Mouse (Mus musculus) embryonic facial prominence, embryonic 12.5 days (tissue): Measurements from ENCODE around the gene Rnf7. TPM values are rescaled to one million over a fixed set of nuclear protein-coding genes. Genes with fewer than 3 reads are reported as not detected.
A peak's percentile ranks its signal among the peaks of the same experiment; 100 is the strongest.

Source experiments
- ATAC-seq: fragments of 200-750 bp; cut with Nextera tagmentation; 2 replicates; pipeline ENCODE4 v1.8.0; 2017; ENCODE audit not compliant: insufficient number of reproducible peaks, insufficient read depth, low FRiP score, low TSS enrichment
- H3K27ac ChIP-seq: fragments of 300-500 bp; sonication (generic); 2 replicates; pipeline ENCODE4 v1.5.1; 2016; ENCODE audit warnings: mild to moderate bottlenecking
- H3K27me3 ChIP-seq: fragments of 300-500 bp; sonication (generic); 2 replicates; pipeline ENCODE4 v1.6.1; 2016; ENCODE audit warnings: mild to moderate bottlenecking, moderate library complexity
- H3K36me3 ChIP-seq: fragments of 300-500 bp; sonication (generic); 2 replicates; pipeline ENCODE4 v1.6.1; 2016; ENCODE audit warnings: mild to moderate bottlenecking
- H3K4me1 ChIP-seq: fragments of 300-500 bp; sonication (generic); 2 replicates; pipeline ENCODE4 v1.6.1; 2016
- H3K4me2 ChIP-seq: fragments of 300-500 bp; sonication (generic); replicated peaks from 2 replicates; pipeline ENCODE4 v1.6.1; 2016; ENCODE audit warnings: mild to moderate bottlenecking, moderate library complexity
- H3K4me3 ChIP-seq: fragments of 300-500 bp; sonication (generic); 2 replicates; pipeline ENCODE4 v1.5.1; 2016; ENCODE audit warnings: mild to moderate bottlenecking
- H3K9ac ChIP-seq: fragments of 300-500 bp; sonication (generic); 2 replicates; pipeline ENCODE4 v1.6.1; 2016; ENCODE audit warnings: mild to moderate bottlenecking, moderate library complexity
- H3K9me3 ChIP-seq: fragments of 300-500 bp; sonication (generic); 2 replicates; pipeline ENCODE4 v1.6.1; 2016; ENCODE audit warnings: mild to moderate bottlenecking, moderate library complexity
- WGBS: fragments of 180-500 bp; shearing (Covaris S2); methylation state at CpG from one replicate; pipeline ENCODE4 v1.1.7; 2016; 5-methylcytosine and 5-hydroxymethylcytosine counted together
- polyA plus RNA-seq: library from polyadenylated mRNA; unstranded; fragments of >200 nt; fragmentation: Nextera tagmentation; extraction: Ambion mirVana; gene quantifications from 2 replicates; pipeline ENCODE4 v1.2.1, GENCODE M21; 2016

The Rnf7 gene
- polyA plus RNA-seq, 1 experiment from 2014 or later, result 246 TPM

DNA sequence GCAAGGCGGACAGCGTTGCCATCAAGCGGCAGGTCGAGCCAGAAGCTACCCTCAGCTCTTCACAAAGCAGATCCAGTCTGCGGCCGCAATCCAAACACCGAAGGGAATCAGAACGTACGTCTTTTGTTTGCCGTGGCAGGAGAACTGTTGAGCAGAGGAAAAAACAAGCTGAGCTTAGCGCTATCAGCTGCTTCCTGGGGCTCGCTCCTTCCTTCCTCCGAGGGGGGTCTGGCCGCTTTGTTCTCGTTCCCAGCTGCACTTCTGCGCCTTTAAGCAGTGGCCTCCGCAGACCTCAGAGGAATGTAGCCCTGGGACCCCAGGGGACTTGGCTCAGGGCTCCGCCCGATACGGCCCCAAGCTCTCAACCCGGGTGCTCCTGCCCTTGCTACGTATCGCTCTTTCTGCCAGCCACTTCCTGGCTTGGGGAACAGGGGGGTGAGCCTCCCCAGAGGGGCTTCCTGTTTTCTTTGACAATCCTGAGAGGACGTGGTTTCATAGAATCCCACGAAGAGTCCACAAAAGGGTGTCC, 40.6 kb downstream of the Rnf7 start:
- H3K9ac ChIP-seq, result peak overlapping the region; percentile 42
- ATAC-seq, result peak; percentile 70
- WGBS, result under 1% methylated on average over 25 of the region's 25 CpGs

DNA sequence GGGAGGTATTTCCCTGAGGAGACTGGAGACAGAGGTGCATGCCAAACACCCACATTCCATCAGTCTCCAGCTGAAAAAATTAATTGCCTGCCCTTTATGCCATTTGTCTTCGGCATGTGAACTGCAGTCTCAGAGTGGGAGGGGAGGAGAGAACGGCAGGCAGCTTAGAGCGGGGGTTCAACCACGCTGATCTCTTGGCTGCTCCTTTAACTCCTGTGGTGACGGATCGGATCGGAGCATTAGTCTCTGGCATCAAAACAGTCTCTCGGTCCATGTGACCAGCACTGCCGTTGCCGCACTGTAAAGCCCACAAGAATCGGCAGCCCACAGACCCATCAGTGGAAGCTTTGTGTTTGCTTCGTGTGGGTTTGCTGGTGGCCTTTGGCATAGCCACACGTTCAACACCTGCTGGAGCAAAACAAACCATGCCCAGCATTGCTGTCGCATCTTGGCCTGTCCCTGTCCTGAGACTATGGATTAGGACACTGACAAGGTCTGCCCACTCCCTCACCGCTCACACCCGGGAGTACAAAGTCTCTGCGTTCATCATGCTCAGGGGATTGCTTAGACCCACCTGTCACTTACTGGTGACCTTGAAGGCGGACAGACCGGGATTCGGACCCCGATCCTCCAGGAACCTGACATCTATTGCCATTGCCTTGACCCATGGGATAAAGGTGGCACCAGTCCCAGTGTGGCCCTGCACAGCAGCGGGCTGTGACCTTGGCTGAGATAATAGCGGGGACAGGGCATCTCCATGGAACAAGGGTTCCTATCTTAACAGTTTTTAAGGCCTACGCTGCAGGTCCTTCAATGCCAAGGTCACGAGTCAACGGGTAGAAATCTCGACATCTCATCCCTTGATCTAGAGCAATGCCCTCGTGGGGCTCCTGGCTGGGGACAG, 41.3 kb downstream of the Rnf7 start:
- Histone ChIP-seq H3K9me3 (no peaks in the 10 kb centered on the region), H3K27ac (peak overlapping the region; percentile 42; the same call in 1 of the 2 replicates), H3K4me3 (peak overlapping the region; percentile 41), H3K36me3 (no peaks in the 10 kb centered on the region), H3K4me2 (peak overlapping the region; percentile 69), H3K9ac (peak overlapping the region; percentile 42), H3K4me1 (peaks cover 24% of the 10 kb centered on the region), H3K27me3 (no peaks in the 10 kb centered on the region)
- WGBS, result 10% methylated on average over 28 of the region's 28 CpGs
- no peak for ATAC-seq

More for the DNA sequence above, 40.6 kb downstream of the Rnf7 start:
- H3K27me3 ChIP-seq, result no peaks in the 10 kb centered on the region
- H3K4me2 ChIP-seq, result peak overlapping the region; percentile 69
- peaks cover 24% of the 10 kb centered on the region for H3K4me1 ChIP-seq
- no peaks in the 10 kb centered on the region for H3K36me3 ChIP-seq
- peak overlapping the region; percentile 41 for H3K4me3 ChIP-seq
- H3K27ac ChIP-seq, result peak overlapping the region; percentile 52
- H3K9me3 ChIP-seq, result no peaks in the 10 kb centered on the region

DNA sequence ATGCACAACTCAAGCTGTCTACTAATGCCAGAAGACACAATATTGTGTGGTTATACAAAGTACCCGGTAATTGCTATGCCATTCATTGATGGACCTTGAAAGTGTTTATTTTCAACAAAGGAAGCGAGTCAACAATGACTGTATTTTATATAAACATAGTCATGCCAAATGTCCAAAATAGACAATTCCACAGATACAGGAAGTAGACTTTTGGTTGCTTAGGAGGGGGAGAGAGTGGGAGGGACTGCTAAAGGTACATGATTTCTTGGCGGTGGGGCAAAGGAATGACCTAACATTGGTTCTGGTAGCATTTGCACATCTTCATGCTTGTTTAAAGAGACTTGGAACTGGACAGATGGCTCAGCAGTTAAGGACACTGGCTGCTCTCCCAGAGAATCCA, 45.9 kb downstream of the Rnf7 start:
- ATAC-seq, result no peak
- Histone ChIP-seq H3K4me2 (no peak overlapping the region), H3K4me1 (peaks cover 16% of the 10 kb centered on the region), H3K36me3 (no peaks in the 10 kb centered on the region), H3K27ac (no peak overlapping the region), H3K27me3 (no peaks in the 10 kb centered on the region), H3K9ac (no peak overlapping the region), H3K9me3 (no peaks in the 10 kb centered on the region), H3K4me3 (no peak overlapping the region)
- WGBS, result 90% methylated on average over 3 of the region's 3 CpGs

DNA sequence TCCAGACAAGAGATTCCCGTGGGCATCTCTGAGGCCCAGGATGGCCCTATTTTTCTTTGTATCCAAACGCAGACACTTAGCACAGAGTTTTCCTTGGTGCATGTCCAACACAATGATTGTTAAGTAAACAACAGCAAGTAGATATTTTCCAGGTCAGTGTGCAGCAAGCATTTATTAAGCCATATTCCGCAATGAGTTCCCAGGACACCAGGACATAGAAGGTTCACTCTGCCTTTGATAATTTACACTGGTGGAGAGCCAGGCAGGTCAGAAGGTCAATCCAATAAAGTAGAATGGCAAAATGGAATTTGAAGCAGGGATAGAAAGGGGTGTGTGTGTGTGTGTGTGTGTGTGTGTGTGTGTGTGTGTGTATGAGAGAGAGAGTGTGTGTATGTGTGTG, 47.4 kb downstream of the Rnf7 start:
- H3K4me1 ChIP-seq, result peaks cover 4% of the 10 kb centered on the region; the same call in 1 of the 2 replicates
- no peak for ATAC-seq
- H3K4me3 ChIP-seq, result no peak overlapping the region
- no peak overlapping the region for H3K27ac ChIP-seq
- no peaks in the 10 kb centered on the region for H3K9me3 ChIP-seq
- no peaks in the 10 kb centered on the region for H3K36me3 ChIP-seq
- H3K4me2 ChIP-seq, result no peak overlapping the region
- H3K9ac ChIP-seq, result no peak overlapping the region
- H3K27me3 ChIP-seq, result no peaks in the 10 kb centered on the region
- 63% methylated on average over 3 of the region's 3 CpGs for WGBS

DNA sequence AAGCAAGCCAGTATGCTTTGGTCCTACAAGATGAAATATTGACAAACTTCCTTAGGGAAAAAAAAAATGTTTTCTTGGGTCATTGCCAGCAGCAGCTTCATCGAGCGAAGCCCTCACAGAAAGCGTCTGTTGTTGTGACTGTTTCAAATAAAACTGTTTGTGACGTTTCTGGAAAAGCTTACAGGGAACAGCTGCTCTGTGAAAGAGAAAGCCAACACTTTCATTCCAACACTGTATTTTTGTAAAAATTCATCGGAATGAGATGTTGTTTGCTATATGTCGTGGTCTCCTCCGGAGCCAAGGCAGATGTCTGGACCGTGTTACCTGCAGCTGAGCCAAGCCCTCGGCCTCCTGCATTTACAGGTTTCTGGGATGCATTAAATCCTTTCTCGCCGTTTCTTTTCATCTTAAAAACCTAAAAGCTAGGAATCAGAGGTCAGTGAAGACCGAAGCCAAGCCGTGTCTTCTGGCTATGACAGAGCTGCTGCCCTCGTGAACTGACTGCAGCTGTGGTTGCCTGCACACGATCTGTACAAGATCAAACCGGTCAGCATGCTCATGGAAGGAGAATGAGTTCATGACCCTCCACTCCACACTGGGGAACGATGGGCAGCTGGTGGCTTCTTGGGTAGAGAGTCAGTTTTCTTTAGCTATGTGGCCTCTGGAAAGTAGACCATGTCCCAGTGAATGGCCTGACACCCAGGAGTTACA, 50.0 kb downstream of the Rnf7 start:
- 60% methylated on average over 17 of the region's 17 CpGs for WGBS
- ATAC-seq, result no peak
- H3K27ac ChIP-seq, result 0 out of 2 replicates have a peak overlapping the region, but pooled peaks have one; percentile 47

DNA sequence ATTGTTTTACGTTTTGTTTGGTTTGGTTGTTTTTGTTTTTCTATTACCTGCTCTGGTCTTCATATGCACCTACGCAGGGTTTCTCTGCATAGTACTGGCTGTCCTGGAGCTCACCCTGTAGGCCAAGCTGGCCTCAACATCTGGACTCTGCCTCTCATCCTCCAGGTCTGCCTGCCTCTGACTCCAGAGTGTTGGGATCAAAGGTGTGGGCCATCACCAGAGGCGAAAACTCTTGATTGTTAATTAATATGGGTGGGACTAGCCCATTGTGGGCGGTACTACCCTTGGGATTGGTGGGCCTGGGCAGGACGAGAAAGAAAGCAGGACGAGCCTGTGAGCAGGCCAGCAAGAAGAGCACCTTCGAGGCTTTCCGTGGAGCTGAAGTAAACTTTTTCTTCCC, 54.4 kb downstream of the Rnf7 start:
- Histone ChIP-seq H3K27ac (no peak overlapping the region), H3K36me3 (no peaks in the 10 kb centered on the region), H3K4me3 (no peak overlapping the region), H3K9me3 (no peaks in the 10 kb centered on the region), H3K9ac (no peak overlapping the region), H3K27me3 (no peaks in the 10 kb centered on the region), H3K4me1 (no peaks in the 10 kb centered on the region), H3K4me2 (no peak overlapping the region)
- no peak for ATAC-seq
- 38% methylated on average over 8 of the region's 8 CpGs for WGBS

More for the DNA sequence above, 50.0 kb downstream of the Rnf7 start:
- Histone ChIP-seq H3K27me3 (no peaks in the 10 kb centered on the region), H3K9me3 (no peaks in the 10 kb centered on the region), H3K4me3 (no peak overlapping the region), H3K4me2 (no peak overlapping the region), H3K36me3 (no peaks in the 10 kb centered on the region), H3K4me1 (no peaks in the 10 kb centered on the region), H3K9ac (no peak overlapping the region)

Other genes with a start within 250 kb of the Rnf7 start
- 136 and 137 TPM in 2 replicates for gene Atp1b3, start 114.2 kb downstream of the Rnf7 start, polyA plus RNA-seq
- gene Gm28729, start 46.6 kb upstream of the Rnf7 start, polyA plus RNA-seq, result not detected in 2 replicates
- gene Rasa2, start 152.9 kb upstream of the Rnf7 start, polyA plus RNA-seq, result 22.0 and 23.9 TPM in 2 replicates